Mouse (Mus musculus) kidney, embryonic 14.5 days (tissue): Measurements from ENCODE around the gene Gpatch1. TPM values are rescaled to one million over a fixed set of nuclear protein-coding genes. Genes with fewer than 3 reads are reported as not detected.

ENCODE experiments used
- ATAC-seq: fragments of 200-750 bp; cut with Nextera tagmentation; 2 replicates; pipeline ENCODE4 v1.8.0; 2017; ENCODE audit warnings: moderate number of reproducible peaks, mild to moderate bottlenecking, moderate TSS enrichment, moderate library complexity; ENCODE audit not compliant: low FRiP score, low TSS enrichment
- H3K27ac ChIP-seq: fragments of 300-500 bp; sonication (generic); 2 replicates; pipeline ENCODE4 v1.5.1; 2014; ENCODE audit warnings: low read depth, mild to moderate bottlenecking, low read length, moderate library complexity, mixed read lengths
- H3K27me3 ChIP-seq: fragments of 300-500 bp; sonication (generic); 2 replicates; pipeline ENCODE4 v1.6.1; 2014; ENCODE audit warnings: mild to moderate bottlenecking, low read length; ENCODE audit not compliant: control insufficient read depth, insufficient read depth
- H3K36me3 ChIP-seq: fragments of 300-500 bp; sonication (generic); 2 replicates; pipeline ENCODE4 v1.6.1; 2014; ENCODE audit warnings: low read length, mixed read lengths; ENCODE audit not compliant: control insufficient read depth, insufficient read depth
- H3K4me1 ChIP-seq: fragments of 300-500 bp; sonication (generic); 2 replicates; pipeline ENCODE4 v1.6.1; 2014; ENCODE audit warnings: low read length, mixed read lengths; ENCODE audit not compliant: control insufficient read depth, insufficient read depth
- H3K4me2 ChIP-seq: fragments of 300-500 bp; sonication (generic); replicated peaks from 2 replicates; pipeline ENCODE4 v1.6.1; 2014; ENCODE audit warnings: low read depth, mild to moderate bottlenecking, low read length
- H3K4me3 ChIP-seq: fragments of 300-500 bp; sonication (generic); 2 replicates; pipeline ENCODE4 v1.5.1; 2014; ENCODE audit warnings: mild to moderate bottlenecking, low read length
- H3K9ac ChIP-seq: fragments of 300-500 bp; sonication (generic); 2 replicates; pipeline ENCODE4 v1.6.1; 2014; ENCODE audit warnings: low read depth, mild to moderate bottlenecking, low read length, moderate library complexity
- H3K9me3 ChIP-seq: fragments of 300-500 bp; sonication (generic); 2 replicates; pipeline ENCODE4 v1.6.1; 2016; ENCODE audit warnings: low read length; ENCODE audit not compliant: control insufficient read depth
- WGBS: fragments of 180-500 bp; shearing (Covaris S2); extraction: QIAGEN DNeasy Blood & Tissue Kit; methylation state at CpG from one replicate; pipeline ENCODE4 v1.1.7; 2014; 5-methylcytosine and 5-hydroxymethylcytosine counted together
- polyA plus RNA-seq: library from polyadenylated mRNA; unstranded; fragments of >200 nt; fragmentation: Nextera tagmentation; extraction: Ambion mirVana; gene quantifications from 2 replicates; pipeline ENCODE4 v1.2.1, GENCODE M21; 2014

Gene Gpatch1
- polyA plus RNA-seq: 13.7 and 20.5 TPM in 2 replicates

DNA sequence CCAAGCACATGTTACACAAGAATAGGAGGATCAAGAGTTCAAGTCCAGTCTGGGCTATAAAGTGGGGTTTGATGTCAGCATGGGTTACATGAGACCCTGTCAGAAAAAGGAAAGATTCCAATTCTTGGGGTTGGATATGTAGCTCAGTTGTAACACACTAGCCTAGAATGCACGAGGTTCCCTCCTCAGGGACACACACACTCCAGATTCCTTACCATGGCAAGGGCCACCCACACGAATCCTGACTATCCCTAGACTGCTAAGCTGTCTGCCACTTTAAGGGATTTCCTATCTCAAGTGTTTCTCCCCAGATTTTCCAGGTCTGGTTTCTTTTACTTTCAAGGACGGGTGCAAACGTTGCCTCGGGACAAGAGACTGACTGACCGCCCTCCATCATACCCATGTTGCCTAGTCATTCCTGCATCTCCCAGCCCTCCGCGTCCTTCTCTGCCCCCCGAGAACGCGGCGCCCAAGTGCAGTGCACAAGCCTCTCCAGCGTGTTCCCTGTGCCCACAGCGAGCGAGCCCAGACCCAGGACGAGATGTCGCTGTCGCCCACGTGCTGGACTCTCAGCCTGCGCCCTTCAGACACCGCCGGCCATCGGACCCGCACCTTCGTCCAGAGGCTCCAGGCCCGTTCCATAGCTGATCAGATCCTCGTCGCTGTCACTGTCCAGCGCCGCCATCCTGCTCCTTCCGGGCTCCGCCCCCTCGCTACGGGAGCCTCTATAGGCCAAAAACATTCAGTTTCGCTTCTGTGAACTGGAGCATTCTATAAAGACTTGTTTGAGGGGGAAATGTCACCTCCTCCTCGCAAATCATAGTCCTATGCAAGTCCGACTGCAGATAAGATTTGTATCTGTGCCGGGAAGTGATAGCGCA, at the start of gene Gpatch1:
Gene Gpatch1 (minus strand): TSS at position 712 of the 881 bp plus-strand sequence.
- 2% methylated on average over 38 of the region's 39 CpGs for WGBS
- peaks cover 8% of the 10 kb centered on the region for H3K4me1 ChIP-seq
- H3K9ac ChIP-seq: peak within 1 kb of the TSS; percentile 78
- H3K4me3 ChIP-seq: peak within 1 kb of the TSS; percentile 93
- H3K9me3 ChIP-seq: no peaks in the 10 kb centered on the region
- H3K27me3 ChIP-seq: no peaks in the 10 kb centered on the region
- no peak within 1 kb of the TSS for H3K27ac ChIP-seq
- peak; percentile 85 for ATAC-seq
- H3K36me3 ChIP-seq: no peaks in the 10 kb centered on the region
- peak within 1 kb of the TSS; percentile 53 for H3K4me2 ChIP-seq

GRCm38 (mm10) chr7:35365161-35365910, 47.1 kb upstream of the Gpatch1 start:
- Histone ChIP-seq H3K27me3 (no peaks in the 10 kb centered on the region), H3K4me2 (no peak overlapping the region), H3K9ac (no peak overlapping the region), H3K27ac (peak overlapping the region; percentile 60), H3K36me3 (no peaks in the 10 kb centered on the region), H3K4me1 (peaks cover 21% of the 10 kb centered on the region), H3K4me3 (no peak overlapping the region), H3K9me3 (0 out of 2 replicates have a peak, but pooled peaks cover 3% of the 10 kb centered on the region)
- ATAC-seq: peak; percentile 58; the same call in 1 of the 2 replicates
- WGBS: 38% methylated on average over 12 of the region's 12 CpGs

- Histone ChIP-seq H3K9ac (no peak overlapping the region), H3K9me3 (no peaks in the 10 kb centered on the region), H3K4me3 (no peak overlapping the region), H3K4me1 (peaks cover 21% of the 10 kb centered on the region), H3K4me2 (no peak overlapping the region), H3K27me3 (no peaks in the 10 kb centered on the region), H3K27ac (peak overlapping the region; percentile 80), H3K36me3 (no peaks in the 10 kb centered on the region)
- 48% methylated on average over 5 of the region's 5 CpGs for WGBS
- ATAC-seq: peak; percentile 75
Observed at GRCm38 (mm10) chr7:35362868-35363267, 44.6 kb upstream of the Gpatch1 start.

- Histone ChIP-seq H3K4me2 (no peak overlapping the region), H3K36me3 (no peaks in the 10 kb centered on the region), H3K27ac (peak overlapping the region; percentile 80; the same call in 1 of the 2 replicates), H3K9me3 (no peaks in the 10 kb centered on the region), H3K4me1 (peaks cover 21% of the 10 kb centered on the region), H3K27me3 (no peaks in the 10 kb centered on the region), H3K9ac (no peak overlapping the region), H3K4me3 (no peak overlapping the region)
- ATAC-seq: no peak
- 47% methylated on average over 5 of the region's 5 CpGs for WGBS
Observed at GRCm38 (mm10) chr7:35362253-35362652, 44.0 kb upstream of the Gpatch1 start.

DNA sequence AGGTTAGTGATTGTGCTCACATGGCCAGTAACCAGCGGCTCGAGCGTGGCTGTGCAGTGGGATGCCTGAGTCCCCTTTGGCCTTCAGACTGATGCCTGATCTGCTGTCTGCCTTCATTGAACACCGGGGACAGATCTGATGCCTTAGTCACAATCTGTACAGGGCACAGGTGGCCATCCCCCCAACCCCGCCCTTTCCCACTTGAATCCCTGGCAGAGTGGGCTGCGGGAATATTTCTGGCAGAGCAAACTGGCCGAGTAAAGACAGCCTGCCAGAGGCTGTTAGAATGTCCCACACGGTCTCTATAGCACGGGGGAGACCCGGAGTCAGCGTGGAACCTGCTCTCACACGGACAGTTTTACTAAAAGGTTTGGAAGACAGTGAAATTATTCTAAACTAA, 39.4 kb upstream of the Gpatch1 start:
- 86% methylated on average over 12 of the region's 12 CpGs for WGBS
- Histone ChIP-seq H3K4me3 (no peak overlapping the region), H3K36me3 (no peaks in the 10 kb centered on the region), H3K27ac (no peak overlapping the region), H3K9ac (no peak overlapping the region), H3K4me2 (no peak overlapping the region), H3K27me3 (no peaks in the 10 kb centered on the region), H3K9me3 (no peaks in the 10 kb centered on the region), H3K4me1 (peaks cover 9% of the 10 kb centered on the region)
- no peak for ATAC-seq

DNA sequence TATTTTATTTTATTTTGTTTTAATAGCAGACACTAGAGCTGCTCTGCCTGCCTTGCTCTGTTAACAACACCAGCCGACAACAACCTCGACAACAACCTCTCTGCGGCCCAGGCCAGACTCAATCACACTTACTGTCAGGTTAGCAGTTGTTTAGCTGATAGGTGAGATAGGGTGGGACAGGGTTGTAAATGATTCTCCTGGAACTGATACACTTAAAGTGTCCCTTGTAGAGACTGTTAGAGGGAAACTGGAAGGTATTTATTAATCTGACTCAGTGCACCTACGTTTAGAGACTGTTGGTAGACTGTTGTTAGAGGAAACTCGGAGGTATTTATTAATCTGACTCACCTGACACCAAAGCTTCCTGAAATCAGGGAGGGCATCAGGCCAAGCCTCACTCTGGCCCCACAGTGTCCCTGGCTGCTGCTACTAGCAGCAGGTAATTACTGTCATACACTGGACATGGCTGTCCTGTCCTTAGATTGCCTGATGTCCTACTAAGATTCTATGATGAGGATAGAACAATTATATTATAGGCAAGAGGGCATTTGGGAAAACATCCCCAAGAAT, 37.1 kb upstream of the Gpatch1 start:
- Histone ChIP-seq H3K9me3 (no peaks in the 10 kb centered on the region), H3K9ac (no peak overlapping the region), H3K27me3 (no peaks in the 10 kb centered on the region), H3K4me1 (peaks cover 4% of the 10 kb centered on the region; the same call in 1 of the 2 replicates), H3K36me3 (no peaks in the 10 kb centered on the region), H3K27ac (no peak overlapping the region), H3K4me2 (no peak overlapping the region), H3K4me3 (no peak overlapping the region)
- no peak; the same call in 1 of the 2 replicates for ATAC-seq
- WGBS: 47% methylated on average over 5 of the region's 5 CpGs

DNA sequence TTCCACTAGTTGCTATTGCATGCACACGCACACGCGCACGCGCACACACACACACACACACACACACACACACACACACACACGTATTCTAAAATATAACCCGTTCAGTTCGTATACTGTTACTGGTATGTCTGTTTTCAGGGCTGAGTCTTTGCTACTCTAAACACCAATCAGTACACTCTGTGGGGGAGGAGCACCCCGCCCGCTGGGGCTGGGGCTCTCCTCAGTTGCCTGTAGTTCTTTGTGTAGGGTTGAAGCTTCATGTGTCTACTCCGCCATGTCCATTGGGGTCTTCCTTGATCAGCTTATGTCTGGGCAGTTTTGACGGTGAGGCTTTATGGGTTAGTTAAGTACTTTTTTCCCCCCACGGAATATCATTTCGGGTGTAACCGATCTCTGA, 35.1 kb upstream of the Gpatch1 start:
- peaks cover 4% of the 10 kb centered on the region; the same call in 1 of the 2 replicates for H3K4me1 ChIP-seq
- no peak overlapping the region for H3K27ac ChIP-seq
- WGBS: 92% methylated on average over 15 of the region's 15 CpGs
- no peaks in the 10 kb centered on the region for H3K36me3 ChIP-seq
- no peak overlapping the region for H3K4me3 ChIP-seq
- no peak overlapping the region for H3K4me2 ChIP-seq
- H3K27me3 ChIP-seq: no peaks in the 10 kb centered on the region
- no peak for ATAC-seq
- no peaks in the 10 kb centered on the region for H3K9me3 ChIP-seq
- no peak overlapping the region for H3K9ac ChIP-seq

- no peaks in the 10 kb centered on the region for H3K27me3 ChIP-seq
- no peak overlapping the region for H3K9ac ChIP-seq
- peaks cover 8% of the 10 kb centered on the region; the same call in 1 of the 2 replicates for H3K4me1 ChIP-seq
- no peak for ATAC-seq
- 94% methylated on average over 3 of the region's 3 CpGs for WGBS
- no peak overlapping the region for H3K27ac ChIP-seq
- no peaks in the 10 kb centered on the region for H3K9me3 ChIP-seq
- H3K36me3 ChIP-seq: no peaks in the 10 kb centered on the region
- H3K4me3 ChIP-seq: no peak overlapping the region
- no peak overlapping the region for H3K4me2 ChIP-seq
Observed at GRCm38 (mm10) chr7:35351155-35351554, 32.9 kb upstream of the Gpatch1 start.
